Mouse (Mus musculus): ENCODE results near the gene Zfp830.

The Zfp830 gene

DNA sequence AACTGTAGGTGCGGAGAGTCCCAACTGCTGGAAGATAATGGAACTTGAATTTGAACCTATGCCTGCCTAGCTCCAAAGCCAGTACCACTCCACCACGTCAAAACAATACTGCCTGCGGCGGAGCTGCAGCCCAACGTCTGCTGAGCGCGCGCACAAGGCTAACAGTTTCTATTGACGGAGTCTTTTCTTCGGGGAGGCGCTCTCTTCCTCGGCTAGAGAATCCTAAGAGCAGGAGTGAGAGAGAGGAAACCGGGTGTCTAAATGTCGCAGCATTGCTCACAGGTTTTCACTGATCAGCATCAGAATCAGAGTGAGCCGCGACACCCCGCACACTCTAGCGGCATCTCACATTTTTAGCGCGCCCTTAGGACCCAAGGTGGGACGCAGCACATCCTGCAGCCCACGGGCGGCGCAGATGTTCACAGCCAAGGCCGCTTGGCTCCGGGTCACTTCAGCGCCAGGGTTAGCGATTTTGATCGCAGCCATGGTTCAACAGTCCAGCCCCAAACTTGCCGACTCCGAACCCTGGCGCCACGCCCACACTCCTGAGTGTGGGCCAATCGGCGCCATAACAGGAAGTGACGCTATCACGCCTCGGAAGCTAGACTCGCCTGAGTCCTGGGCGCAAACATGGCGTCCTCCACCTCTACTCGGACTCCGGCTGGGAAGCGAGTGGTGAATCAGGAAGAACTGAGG is at the start of gene Zfp830, which contains the start of gene Cct6b:
Gene Zfp830 (plus strand): TSS at position 604 of the 696 bp plus-strand sequence.
Gene Cct6b (minus strand): TSS at position 580 of the 696 bp plus-strand sequence.
- peak; percentile 99 for ATAC-seq (ENCODE audit: low TSS enrichment)

DNA sequence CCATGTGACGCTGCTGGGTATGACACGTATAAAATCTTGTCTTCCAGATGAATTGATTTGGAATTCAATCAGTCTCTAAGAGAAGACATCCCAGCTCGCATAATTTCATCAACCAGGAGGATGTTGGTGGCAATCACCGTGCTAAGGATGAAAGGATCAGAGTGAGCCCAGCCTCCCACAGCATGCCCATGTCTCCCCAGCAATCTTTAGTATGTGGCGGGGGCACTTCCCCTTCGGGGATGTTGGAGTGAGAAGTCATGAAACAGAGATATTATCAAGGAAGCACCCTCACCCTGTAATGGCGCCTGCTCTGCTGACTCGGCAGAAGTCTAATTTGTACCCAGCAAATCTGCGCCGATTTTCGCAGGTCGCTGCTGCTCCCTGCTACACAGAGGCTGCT is 44.9 kb upstream of the Zfp830 start:
- no peak for ATAC-seq (ENCODE audit: low TSS enrichment)

- ATAC-seq (ENCODE audit: low TSS enrichment) = no peak
Observed at GRCm38 (mm10) chr11:82726862-82727261, 37.3 kb upstream of the Zfp830 start.

DNA sequence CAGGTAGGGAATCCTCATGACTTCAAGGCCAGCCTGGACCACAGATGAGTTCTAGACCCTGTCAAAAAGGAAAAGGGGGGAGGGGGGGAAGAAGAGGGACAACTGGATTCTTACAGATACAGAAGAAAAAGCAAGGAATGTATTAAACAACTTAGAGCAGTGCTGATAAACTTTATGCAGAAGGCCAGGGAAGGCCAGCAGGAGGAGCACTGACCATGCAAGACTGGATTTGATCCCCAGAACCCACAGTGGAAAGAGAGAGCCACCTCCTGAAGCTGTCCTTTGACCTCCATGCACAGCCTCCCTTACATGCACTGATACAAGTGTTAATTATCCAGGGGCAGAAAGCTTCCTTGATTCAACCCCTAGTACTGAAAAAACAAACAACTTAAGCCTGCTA is 29.9 kb upstream of the Zfp830 start:
- ATAC-seq (ENCODE audit: low TSS enrichment) = no peak

- ATAC-seq (ENCODE audit: low TSS enrichment) = no peak
Observed at GRCm38 (mm10) chr11:82739006-82739405, 25.1 kb upstream of the Zfp830 start.

GRCm38 (mm10) chr11:82746138-82746537 is 18.0 kb upstream of the Zfp830 start:
- no peak for ATAC-seq (ENCODE audit: low TSS enrichment)

DNA sequence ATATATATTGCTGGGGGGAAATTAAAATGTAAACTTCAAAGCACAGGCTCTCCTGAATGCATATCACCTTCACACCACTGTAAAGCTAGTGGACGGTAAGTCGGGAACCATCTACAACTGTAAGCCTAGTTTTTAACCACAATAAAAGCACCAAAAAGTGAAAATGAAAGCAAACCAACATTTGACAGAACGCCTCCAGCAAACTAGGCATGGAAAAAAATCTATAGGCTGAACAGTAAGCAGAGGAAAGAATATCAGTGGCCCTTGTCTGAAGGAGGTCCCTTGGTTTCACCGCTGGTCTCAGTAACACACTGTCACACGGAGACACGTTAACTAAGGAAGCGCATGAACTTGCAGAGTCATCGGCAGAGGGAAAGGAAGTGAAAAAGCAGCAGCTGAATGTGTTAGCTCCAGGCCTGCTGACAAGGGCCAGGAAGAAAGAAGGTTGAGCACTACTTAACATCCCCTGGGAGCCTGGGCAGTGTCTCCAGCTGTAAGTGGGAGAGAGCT is 17.2 kb upstream of the Zfp830 start:
- ATAC-seq (ENCODE audit: low TSS enrichment) = no peak

GRCm38 (mm10) chr11:82752349-82753115 is 11.6 kb upstream of the Zfp830 start:
- ATAC-seq (ENCODE audit: low TSS enrichment) = no peak

- ATAC-seq (ENCODE audit: low TSS enrichment) = no peak
Observed at GRCm38 (mm10) chr11:82755919-82756318, 8.2 kb upstream of the Zfp830 start.

DNA sequence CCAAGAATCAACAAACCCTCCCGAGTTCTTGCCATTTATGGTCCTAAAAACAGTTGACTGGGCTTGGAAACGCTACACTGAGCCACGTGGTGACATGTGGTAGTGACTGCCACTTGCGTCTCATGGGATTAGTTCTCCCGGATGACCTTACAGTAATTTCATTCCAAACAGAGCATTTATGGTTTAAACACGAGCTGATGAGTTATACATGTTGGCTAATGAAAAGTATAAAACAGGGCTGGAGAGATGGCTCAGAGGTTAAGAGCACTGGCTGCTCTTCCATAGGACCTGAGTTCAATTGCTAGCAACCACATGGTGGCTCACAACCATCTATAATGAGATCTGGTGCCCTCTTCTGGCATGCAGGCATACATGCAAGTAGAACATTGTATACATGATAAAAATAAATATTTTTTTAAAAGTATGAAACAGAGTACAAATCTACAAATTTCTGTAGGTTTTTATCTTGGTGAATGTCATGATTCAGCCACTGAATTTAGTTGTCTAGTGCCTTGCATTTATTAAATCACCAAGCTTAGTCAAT is 1.8 kb upstream of the Zfp830 start:
- ATAC-seq (ENCODE audit: low TSS enrichment) = no peak

DNA sequence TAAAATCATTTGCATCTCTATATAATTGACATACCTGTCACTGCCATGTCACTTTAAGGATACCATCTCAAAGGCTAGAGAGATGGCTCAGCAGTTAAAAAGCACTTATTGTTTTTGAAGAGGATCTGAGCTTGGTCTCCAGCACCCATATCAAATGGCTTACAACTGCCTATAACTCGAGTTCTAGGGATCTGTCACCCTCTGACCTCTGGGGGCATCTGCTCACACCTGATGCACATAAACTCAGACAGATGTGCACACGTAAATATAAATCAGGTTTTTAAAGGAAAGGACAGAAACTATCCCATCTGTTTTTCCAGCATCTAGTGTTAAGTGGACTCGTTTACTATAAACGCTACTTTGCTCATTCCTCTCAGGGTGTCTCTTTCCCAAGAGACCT is 884 bp upstream of the Zfp830 start:
- no peak for ATAC-seq (ENCODE audit: low TSS enrichment)

DNA sequence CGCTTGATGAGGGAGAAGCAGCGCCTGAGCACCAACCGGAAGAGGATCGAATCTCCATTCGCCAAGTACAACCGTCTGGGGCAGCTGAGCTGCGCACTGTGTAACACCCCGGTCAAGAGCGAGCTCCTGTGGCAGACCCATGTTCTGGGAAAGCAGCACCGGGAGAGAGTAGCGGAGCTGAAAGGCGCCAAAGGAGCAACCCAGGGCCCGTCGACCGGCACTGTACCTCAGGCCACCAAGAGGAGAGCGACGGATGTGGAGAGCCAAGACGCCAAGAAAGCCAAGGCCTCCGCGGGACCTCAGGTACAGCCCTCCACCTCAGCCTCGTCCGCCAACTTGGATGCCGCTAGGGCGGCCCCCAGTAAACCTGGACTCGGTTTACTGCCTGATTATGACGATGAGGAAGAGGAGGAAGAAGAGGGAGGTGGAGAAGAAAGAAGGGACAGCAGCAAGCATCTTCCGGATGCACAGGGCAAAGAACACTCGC is 336 bp downstream of the Zfp830 start:
- ATAC-seq (ENCODE audit: low TSS enrichment) = peak; percentile 75

GRCm38 (mm10) chr11:82780134-82780533 is 16.0 kb downstream of the Zfp830 start:
- no peak for ATAC-seq (ENCODE audit: low TSS enrichment)

- ATAC-seq (ENCODE audit: low TSS enrichment) = peak; percentile 96
Observed at GRCm38 (mm10) chr11:82780983-82781903, 17.1 kb downstream of the Zfp830 start, which contains the start of gene Lig3. Gene Lig3, plus strand, starts transcription at chr11:82781108.

DNA sequence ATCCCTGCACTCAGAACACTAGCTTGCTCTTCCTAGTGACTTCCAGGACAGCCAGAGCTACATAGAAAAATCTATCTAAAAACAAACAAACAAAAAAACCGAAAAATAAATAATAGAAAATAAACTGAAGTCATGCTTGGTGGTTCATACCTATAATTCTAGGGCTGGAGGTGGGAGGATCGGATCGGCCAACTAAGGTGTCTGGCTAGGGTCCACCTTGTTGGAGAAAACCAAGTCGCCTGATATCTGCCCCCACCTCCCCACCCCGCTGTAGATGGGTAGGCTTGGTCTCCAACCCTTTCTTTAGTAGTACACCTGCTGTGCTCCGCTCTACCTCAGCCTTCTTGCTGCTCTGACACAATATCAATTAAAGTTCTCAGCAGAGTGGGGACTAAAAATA is 18.1 kb downstream of the Zfp830 start:
- ATAC-seq (ENCODE audit: low TSS enrichment) = no peak

DNA sequence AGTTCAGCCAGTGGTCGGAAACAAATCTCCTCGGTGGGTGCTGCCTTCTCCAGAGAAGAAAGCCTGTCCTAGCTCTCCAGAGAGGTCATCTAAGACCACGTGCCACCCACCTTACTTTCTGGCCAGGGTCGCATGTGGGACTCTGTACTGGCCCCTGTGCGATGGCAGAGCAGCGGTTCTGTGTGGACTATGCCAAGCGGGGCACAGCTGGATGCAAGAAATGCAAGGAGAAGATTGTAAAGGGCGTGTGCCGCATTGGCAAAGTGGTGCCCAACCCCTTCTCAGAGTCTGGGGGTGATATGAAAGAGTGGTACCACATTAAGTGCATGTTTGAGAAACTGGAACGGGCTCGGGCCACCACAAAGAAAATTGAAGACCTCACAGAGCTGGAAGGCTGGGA is 19.3 kb downstream of the Zfp830 start:
- no peak for ATAC-seq (ENCODE audit: low TSS enrichment)

DNA sequence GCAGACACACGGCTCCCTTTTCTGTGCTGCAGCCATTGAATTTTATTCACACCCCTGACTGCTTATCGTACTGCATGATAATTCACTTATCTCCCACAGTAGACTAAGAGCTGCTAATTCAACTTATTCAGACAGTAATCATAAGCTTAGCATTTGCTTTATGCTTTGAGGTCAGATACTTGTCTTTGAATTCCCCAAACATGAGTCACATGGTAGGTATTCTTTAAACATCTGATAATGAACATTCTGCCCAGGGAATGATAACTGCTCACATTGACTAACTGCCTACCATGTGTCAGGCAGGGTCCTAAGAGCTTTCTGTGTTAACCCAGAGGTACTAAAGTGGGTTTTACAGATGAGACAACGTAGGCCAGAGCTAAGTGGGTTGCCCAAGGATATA is 42.5 kb downstream of the Zfp830 start:
- no peak for ATAC-seq (ENCODE audit: low TSS enrichment)

DNA sequence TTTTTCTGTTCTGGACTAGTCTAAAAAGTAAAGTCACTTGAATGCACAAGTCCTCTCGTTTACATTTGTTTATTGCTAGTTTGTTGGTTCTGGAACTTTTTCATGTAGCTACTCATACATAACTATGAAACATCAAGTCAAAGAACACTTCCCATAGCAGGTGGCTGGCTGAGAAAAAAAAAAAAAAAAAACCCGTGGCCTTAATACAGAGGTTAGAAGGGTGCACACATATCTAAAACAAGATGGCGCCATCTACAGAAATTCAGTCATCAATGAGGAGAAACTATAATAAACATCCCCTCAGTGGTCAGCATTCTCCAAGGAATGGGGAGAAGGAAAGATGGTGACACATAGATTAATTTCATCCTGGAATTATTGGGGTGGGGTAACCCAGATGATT is 43.2 kb downstream of the Zfp830 start:
- no peak for ATAC-seq (ENCODE audit: low TSS enrichment)

DNA sequence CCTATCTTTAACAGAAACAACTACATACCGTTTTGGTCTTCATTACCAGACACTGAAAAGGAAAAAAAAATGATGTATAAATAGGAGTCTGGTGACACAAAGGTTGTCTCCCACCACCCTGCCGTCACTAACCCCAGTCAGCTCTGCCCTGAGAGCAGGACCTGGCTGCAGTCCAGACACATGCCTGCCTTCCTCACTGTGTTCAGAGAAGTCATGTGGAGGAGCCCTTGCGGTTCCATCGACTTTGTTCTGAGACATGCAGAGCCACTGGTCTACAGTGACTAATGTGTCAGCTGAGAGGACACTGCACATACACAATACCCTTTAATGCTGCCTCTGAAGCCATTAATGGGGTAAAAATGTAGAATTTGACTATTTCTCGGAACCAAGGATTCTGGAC is 44.3 kb downstream of the Zfp830 start:
- ATAC-seq (ENCODE audit: low TSS enrichment) = no peak
